Mouse (Mus musculus) brain, embryonic 14.5 days (tissue): ENCODE measurements at regions not wholly inside any gene's neighbourhood (a gene's known extent, or its start where the extent isn't known, plus 50 kb on each side); places are given as distances from the start of the nearest gene placed in this dataset.

Experiments
- CTCF ChIP-seq: fragments of 200-500 bp; IDR thresholded peaks from 2 replicates; pipeline ENCODE4 v1.5.1; 2012; ENCODE audit warnings: inconsistent platforms, mild to moderate bottlenecking, moderate library complexity, borderline replicate concordance; ENCODE audit not compliant: insufficient read depth, insufficient read length; ENCODE audit errors: extremely low read depth
- POLR2A ChIP-seq: fragments of 200-500 bp; IDR thresholded peaks from 2 replicates; pipeline ENCODE4 v1.6.1; 2012; ENCODE audit warnings: mild to moderate bottlenecking, inconsistent platforms, borderline replicate concordance; ENCODE audit not compliant: poor library complexity, insufficient read depth, insufficient read length, severe bottlenecking; ENCODE audit errors: extremely low read depth

GRCm38 (mm10) chr13:35486125-35486524 lies 173.5 kb upstream of the Cdyl start:
- TF ChIP-seq CTCF (no peak), POLR2A (no peak)
